Mouse (Mus musculus) cerebellum, postnatal 4 days (tissue): ENCODE data around the gene Gm44596.
"Not testable (repeated sequence)": the region's sequence is repeated elsewhere in the genome, so short reads cannot be mapped to it uniquely, and the experiment has no call there.

ENCODE experiments used
- DNase-seq, 2 experiments: peaks; one replicate each; pipeline ENCODE4 v3.0.0; 2022; ENCODE audit warnings: low spot score in 2 of 2, mixed read lengths in 1 of 2

Gene Gm44596

DNA sequence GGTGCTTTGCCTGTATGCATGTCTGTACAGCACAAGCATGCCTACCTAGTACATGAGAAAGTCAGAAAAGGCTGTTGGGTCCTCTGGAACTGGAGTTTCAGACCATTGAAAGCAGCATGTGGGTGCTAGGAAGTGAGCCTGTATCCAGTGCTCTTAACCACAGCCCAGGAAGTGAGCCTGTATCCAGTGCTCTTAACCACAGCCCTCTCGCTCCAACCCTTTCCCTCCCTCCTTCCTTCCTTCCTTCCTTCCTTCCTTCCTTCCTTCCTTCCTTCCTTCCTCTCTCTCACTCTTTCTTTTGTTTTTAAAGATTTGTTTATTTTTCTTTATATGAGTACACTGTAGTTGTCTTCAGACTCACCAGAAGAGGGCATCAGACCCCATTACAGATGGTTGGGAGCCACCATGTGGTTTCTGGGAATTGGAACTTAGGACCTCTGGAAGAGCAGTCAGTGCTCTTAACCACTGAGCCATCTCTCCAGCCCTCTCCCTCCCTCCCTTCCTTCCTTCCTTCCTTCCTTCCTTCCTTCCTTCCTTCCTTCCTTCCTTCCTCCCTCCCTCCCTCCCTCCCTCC lies 5.4 kb downstream of the Gm44596 start:
- DNase-seq, result not testable (repeated sequence)

DNA sequence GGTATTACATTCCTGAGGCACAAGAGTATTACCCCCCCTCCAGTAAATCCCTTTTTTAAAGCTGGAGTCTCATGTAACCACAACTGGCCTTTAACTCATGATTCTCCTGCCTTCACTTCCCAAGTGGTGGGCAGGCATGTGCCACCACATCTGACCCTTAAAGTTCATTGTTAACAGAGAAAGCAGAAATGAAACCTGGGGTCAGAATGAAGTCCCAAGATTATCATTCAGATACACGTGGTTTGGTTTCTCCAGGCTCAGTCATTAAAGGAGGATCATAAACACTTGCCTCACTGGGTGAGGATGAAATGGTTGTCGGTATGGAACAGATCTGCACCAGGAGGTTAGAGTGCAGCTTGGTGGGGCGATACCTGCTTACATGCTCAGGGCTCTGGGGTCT lies 6.0 kb downstream of the Gm44596 start:
- DNase-seq, result no peak

DNA sequence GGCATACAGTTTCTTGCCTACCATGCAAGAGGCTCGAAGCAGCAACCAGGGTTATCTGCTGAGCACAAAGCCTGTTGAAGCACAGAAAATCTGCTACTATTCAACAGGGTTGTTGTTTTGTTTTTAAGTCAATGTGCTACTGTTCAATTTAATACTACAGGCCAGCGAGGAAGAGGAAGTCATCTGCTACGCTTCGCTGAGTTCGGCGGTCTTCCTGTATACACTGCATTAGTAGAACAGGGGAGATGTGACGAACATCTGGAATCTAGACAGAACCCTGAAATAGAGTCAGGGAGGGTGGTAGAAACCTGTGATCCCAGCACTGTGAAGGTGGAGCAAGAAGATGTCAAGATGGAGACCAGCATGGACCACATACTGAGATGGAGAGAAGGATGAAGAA lies 8.4 kb downstream of the Gm44596 start:
- no peak for DNase-seq

DNA sequence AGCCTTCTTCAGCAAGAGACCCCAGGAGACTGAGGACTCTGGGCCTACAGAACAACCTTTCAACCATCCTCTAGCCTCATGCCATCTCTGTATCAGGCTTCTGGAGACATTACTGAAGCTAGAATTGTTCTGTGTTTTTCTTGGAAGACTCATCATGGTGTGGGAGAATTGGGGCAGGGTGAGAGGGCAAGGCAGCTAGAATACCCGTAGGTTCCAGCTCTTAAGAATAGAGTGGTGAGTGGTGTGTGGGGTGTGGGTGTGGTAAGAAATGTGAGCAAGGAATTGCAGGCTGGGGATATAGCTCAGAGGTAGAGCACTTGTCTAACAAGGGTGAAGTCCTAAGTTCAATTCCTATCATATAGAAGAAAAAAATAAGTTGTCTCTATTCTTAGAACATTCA lies 9.7 kb downstream of the Gm44596 start:
- DNase-seq, result no peak

DNA sequence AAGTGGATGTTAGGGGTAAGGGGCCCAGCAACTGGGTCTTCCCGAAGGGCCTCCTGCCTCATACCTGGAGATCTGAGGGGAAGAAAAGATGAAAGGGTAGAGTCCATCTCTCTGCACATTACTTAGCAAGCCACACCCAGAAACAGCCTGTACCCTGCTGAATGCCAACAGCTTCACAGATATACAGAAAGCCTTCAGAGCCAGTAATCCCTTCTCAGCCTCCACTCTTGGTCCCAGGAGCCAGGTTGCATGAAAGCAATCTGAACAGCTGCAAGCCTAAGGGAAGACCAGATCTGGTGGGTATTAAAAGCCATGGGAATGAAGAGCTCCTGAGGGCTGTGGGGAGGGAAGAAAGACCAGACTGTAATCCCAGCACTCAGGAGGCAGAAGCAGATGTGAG lies 13.9 kb downstream of the Gm44596 start:
- no peak for DNase-seq

DNA sequence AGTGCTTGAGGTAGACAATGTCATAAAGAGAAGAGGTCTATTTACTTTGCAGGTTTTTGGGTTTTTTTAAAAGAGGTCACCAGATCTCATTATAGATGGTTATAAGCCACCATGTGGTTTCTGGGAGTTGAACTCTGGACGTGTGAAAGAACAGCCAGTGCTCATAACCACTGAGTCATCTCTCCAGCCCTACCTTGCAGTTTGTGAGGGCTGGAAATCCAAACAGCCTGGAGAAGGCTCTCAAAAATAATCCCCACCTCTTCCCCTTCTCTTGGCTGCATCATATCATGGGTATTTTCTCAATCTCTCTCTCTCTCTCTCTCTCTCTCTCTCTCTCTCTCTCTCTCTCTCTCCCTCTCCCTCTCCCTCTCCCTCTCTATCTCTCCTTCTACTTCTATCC lies 15.4 kb downstream of the Gm44596 start:
- DNase-seq, result no peak

DNA sequence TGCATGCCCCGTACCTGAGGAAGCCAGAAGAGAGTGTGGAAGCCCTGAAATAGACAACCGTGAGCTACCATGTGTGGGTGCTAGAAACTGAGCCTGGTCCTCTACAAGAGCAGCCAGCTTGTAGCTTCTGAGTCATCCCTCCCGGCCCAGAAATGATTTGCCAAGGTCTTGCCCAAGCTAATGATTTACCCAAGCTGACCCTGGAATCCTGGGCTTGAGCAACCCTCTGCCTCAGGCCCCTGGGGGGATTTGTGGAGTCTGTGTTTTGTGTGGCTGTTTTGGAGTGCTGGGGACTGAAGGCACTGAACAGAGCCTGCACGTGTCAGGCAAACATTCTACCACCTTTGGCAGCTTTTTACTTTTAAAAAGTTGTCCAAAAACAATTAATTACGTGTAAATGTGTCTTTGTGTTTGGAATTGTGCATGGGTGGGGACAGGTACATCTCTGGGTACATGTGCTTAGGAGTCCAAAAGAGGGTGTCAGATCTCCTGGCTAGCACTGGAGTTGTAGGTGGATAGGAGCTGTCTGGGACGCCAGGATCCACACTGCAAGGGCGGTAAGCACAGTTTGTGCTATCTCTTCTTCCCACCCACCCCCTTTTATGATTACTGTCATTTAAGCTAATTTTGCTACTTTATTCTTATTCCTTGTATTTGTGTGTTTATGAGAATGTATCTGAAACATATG lies 22.4 kb downstream of the Gm44596 start:
- no peak for DNase-seq

DNA sequence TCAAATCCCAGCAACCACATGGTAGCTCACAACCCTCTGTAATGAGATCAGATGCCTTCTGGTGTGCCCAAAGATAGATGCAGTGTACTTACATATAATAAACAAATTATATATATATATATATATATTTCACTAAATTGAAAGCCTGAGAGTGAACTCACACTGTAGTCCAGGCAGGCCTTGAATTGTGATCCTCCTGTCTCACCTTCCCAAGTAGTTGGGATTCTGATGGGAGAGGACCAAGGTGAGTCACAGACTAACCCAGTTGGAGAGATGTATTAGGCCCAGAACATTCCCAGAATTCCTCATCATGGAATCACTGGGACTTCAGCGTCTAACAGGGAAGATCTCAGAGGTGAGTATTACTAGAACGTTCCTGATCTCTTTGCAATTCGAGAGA lies 23.7 kb downstream of the Gm44596 start, which contains the start of gene Nrip2:
Nrip2 (plus strand) TSS at position 301 of the 400 bp plus-strand sequence.
- no peak for DNase-seq

DNA sequence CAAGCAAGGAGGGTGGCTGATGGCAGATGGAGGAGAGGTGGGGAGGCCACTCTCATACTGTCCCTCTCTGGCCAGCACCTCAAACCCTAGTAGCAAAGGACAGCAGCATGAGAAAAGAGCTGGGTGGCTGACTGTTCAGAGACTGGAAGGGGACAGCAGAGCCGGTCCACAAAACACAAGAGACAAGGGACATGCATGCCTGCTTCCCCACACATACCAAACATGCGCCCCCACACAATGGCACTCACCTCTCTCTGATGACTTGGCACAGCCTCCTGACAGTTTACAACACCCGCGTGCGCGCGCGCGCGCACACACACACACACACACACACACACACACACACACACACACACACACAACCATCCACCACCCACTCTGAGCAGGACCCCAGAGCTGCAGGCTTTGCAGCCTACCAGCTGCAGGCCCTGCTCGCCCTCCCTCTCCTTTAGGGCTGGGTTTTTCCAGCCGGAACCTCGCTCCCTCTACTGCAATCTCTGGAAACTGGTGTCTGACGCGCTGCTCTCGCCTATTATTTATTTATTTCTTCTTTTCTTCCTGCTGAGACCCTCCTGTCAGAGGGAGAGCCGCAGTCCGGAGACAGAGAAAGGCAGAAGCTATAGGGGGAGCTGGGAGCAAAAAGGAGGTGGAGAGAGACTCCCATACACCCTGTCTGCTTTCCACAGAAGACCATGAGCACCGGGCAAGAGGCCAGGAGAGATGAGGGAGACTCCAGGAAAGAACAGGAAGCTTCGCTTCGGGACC lies 24.3 kb downstream of the Gm44596 start:
- peak in 1 of 2 experiments; percentile 38 for DNase-seq

DNA sequence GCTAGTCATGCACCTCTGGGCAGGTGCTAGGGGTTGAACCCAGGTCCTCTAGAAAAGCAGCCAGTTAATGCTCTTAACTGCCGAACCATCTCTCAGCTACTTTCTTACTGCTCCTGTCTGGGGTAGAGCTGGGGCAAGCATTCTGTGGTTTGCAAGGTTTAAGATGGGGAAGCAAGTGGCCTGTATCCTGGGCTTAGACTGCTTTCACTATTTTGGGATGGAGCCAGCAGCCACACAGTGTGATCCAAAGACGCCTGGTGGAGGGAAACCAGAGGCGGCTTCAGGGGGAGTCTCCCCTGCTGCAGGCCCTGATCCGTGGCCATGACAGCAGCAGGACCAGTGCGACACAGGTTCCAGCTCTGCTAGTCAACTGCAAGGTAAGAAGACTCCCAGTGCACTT lies 29.4 kb downstream of the Gm44596 start:
- no peak for DNase-seq

DNA sequence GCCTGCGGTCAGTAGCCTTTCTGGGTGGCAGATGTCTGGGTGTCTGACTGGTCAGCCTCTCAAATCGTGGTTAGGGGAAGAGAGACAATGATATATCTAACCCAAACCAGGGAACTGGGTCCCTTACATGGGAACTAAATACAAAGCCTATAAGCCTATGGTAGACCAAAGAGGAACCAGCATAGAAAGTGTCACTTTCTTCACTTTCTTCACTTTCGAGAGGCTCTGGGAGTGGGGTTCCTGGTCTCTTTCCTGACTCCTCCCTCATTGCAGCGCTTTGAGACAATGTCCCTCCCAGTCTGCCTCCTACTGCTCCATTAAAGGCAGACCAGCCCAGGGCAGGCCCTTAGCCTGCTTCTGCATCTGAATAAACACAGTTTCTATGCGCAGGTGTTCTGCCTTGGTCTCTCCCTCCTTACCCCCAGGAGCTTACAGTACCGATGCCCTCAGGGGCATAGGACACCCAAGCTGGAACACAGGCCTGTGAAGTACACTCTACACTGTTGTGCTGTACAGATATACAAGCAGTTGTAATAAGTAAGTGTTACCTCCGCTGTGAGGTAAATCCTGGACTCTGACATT lies 33.3 kb downstream of the Gm44596 start:
- no peak for DNase-seq

DNA sequence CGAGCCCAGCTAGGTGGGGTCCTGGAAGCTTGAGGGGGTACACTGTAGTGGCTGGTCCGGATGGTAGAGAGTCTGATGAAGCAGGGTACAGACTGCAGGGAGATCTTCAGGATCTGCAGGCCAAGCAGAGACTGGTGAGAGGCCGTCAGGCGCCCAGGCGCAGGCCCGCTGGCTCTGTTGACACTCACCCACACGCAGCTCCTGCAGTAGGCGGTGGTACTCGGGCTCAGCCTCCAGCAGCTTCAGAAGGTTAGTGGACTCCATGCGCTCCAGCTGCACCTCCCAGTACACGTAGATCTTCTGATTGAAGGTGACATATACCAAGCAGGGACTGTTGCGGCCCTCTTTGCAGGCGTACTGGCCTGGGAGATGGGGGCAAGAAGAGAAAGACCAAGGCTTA lies 35.0 kb downstream of the Gm44596 start:
- no peak for DNase-seq

DNA sequence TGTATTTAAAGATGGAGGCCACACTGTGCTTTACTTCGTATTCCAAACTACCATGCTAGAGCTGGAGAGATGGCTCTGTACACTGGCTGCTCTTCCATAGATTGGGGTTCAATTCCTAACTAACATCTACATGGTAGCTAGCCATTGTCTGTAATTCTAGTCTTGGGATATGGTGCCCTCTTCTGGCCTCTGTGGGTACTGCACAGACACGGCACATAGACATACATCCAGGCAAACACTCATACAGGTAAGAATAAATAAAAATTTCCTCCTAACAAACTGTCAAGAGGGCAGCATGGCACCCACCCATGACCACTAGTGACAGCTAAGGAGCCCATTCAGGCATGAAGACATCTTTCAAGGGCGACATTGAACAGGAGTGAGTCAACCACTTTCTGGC lies 35.8 kb downstream of the Gm44596 start:
- DNase-seq, result peak; percentile 70 to 81

DNA sequence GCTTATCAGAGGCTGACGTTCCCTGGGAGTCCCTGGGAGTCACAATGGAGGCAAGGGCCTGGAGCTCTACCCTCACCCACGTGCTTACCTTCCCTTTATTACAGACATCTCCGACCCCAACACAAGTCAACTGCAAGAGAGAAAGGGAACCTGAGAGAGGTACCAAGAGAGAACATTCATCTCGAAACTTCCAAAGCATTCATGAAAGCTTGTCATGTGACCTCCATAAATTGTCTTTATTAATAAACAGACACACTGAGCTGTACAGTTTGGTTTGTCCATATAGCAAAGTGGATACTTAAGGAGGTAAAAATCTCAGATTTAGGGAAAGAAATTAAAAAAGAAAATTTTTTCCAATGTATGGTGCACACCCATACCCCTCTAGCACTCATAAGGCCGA lies 40.9 kb downstream of the Gm44596 start:
- no peak for DNase-seq

DNA sequence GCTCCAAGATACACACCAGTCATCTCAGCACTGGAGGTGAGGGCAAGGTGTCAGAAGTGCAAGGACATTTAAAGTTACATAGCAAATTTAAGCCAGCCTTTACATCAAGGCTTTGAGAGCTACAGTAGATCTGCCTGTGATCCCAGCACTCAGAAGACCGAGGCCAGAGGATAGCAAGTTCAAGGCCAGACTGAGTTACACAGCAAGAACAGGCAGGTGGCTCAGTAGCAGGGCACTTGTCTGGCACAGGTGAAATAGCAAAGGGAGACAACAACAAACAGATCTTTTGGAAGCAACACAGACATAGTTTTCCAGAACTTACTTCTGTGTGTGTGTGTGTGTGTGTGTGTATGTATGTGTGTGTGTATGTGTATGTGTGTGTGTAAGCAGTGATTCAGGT lies 42.8 kb downstream of the Gm44596 start:
- DNase-seq, result no peak

DNA sequence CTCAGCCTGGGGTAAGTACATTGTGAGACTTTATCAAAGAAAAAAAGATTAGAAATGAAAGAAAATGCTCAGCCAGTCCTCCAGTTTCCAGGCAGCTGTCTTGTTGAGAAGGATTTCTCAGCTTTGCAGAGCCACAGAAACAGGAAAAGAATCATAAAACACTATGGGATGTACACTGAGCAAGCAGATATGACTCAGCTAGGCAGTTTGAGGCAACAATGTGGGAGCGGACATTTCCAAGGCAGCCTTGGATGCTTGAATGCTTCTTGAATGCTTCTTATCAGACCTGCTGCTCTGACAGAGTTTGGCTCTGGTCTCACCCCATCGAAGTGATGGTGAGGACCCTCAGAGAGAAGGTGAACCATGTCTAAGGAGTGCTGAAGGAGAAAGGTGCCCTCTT lies 45.7 kb downstream of the Gm44596 start:
- DNase-seq, result no peak

DNA sequence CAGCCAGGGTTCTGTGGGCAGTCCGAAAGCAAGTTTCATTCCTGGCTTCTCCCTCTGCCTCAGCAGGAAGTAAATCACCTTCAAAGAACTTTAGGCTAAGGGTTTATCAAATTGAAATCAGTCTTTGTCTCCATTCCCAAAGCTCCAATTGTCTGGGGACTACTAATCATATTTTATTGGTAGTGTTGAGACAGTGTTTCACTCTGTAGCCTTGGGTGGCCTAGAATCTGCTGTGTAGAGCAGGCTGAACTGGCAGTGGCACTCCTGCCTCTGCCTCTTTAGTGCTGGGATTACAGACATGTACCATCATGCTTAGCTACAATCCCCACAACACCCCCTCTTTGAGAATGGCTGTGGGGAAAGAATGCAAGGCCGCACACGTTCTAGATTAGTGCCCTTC lies 46.2 kb downstream of the Gm44596 start:
- DNase-seq, result no peak

DNA sequence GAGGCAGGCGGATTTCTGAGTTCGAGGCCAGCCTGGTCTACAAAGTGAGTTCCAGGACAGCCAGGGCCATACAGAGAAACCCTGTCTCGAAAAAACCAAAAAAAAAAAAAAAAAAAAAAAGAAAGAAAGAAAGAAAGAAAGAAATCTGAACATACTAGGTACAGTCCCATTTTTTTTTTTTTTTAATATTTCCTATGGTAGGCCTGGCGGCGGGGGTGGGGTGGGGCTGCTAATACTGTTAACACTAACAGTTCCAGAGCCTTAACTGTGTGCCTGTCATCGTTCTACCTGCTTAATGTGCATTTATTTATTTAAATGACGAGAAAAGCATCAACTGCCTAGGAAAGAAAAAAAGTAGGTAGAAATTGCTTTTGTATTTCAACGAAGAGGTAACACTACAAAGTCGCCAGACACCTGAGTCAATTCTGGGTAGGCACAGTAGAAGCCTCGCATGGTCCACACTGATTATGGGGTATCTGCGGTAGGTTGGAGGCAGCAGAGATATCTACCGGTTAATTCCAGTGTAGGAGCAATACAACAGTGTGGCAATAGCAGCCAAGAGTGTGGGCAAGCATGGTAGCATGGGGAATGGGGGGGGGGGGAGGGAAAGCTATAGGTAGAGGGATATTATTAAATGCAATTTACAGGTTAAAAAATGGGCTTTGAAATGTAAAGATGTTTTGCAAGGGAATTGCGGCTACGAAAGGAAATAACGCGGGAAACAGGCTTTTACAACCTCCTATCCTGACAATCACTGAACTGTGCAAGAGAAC lies 48.4 kb downstream of the Gm44596 start:
- no peak for DNase-seq

DNA sequence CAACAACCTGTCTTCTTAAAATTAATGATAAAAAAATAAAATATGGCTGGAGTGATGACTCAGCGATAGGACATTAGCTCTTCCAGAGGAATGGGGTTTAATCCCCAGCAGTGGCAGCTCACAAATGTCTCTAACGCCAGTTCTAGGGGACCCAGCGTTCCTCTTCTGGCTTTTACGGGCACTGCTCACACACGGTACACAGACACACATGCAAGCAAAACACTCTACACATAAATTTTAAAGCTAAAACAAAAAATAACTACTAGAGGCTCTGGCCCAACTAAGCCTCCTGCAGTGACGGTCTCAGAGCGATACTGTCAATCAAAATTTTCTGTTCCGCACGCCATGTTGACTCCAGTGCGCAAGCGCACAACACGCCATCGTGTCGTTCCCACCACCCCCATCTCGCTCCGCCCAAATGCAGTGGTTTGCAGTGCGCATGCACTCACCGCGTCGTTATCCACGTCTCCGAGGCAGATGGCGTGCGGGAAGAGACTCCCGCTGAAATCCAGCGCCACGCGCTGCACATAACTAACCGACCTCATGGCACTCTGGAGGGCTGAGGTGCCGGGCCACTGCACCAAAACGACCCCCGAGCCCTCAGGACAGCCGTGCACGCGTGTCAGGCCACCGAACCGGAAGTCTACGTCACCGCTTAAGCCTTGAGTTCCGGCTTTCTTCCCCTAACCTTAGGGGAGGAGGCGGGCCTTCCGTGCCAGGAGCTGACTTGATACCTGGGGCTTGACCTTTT lies 49.1 kb downstream of the Gm44596 start, which contains the start of gene Itfg2:
Itfg2 (minus strand) TSS at position 663 of the 751 bp plus-strand sequence.
- DNase-seq, result peak; percentile 88 to 92

DNA sequence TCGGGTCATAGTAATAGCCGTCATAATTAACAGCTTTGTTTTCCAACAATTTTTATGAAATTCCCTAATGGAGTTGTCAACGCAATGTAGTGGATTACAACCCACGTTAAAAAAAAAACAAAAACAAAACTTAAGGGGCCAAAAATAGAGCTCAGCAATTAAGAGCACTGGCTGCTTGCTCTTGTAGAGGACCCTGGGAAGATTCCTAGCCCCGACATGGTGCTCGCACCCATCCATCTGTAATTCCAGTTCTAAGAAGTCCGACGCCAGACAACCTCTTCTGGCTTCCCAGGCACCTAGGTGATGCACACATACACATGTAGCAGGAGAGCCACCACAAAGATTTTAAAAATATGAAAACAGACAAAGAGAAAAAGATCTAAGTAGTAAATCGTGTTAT lies 49.7 kb downstream of the Gm44596 start:
- DNase-seq, result no peak

DNA sequence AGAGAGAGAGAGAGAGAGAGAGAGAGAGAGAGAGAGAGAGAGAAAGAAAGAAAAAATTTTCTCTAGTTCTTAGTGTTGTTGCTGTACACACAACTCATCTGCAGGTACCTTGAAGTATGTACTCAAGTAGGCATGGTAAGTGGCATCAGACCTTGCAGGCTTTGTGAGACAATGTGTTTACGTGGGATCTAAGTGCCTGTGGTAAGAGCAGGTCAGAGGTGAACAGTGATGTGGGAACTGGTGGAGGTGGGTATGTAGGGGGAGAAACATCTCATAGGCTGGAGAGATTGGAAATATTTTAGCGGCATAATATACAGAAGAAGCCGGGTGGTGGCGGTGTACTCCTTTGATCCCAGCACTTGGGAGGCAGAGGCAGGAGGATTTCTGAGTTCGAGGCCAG lies 52.3 kb downstream of the Gm44596 start:
- DNase-seq, result no peak
